Mouse (Mus musculus): ENCODE measurements at regions not wholly inside any gene's neighbourhood (a gene's known extent, or its start where the extent isn't known, plus 50 kb on each side); places are given as distances from the start of the nearest gene placed in this dataset.

GRCm38 (mm10) chr12:25250881-25251280 is 153.9 kb upstream of the Id2 start:
- no peak overlapping the region for H3K4me3 ChIP-seq (replicated peaks; ENCODE audit: low read length)
- H3K27me3 ChIP-seq (ENCODE audit: insufficient read depth, low read length) = 0 out of 2 replicates have a peak, but pooled peaks cover 2% of the 10 kb centered on the region
- H3K36me3 ChIP-seq (ENCODE audit: insufficient read depth, low read length) = no peaks in the 10 kb centered on the region
- H3K4me1 ChIP-seq (replicated peaks; ENCODE audit: low read depth, low read length) = peaks cover 16% of the 10 kb centered on the region
- no peaks in the 10 kb centered on the region for H3K9me3 ChIP-seq (ENCODE audit: low read length)
- TF ChIP-seq POU5F1 (IDR thresholded peaks at IDR 0.05; ENCODE audit: borderline replicate concordance, low read length) (no peak), NANOG (IDR thresholded peaks at IDR 0.05; ENCODE audit: borderline replicate concordance, low read length) (no peak), CTCF (conservative IDR thresholded peaks at IDR 0.05; ENCODE audit: low read length) (no peak)

GRCm38 (mm10) chr12:25248681-25249366 is 151.9 kb upstream of the Id2 start:
- Histone ChIP-seq H3K4me1 (replicated peaks; ENCODE audit: low read depth, low read length) (peaks cover 16% of the 10 kb centered on the region), H3K4me3 (replicated peaks; ENCODE audit: low read length) (no peak overlapping the region), H3K36me3 (ENCODE audit: insufficient read depth, low read length) (no peaks in the 10 kb centered on the region), H3K27me3 (ENCODE audit: insufficient read depth, low read length) (0 out of 2 replicates have a peak, but pooled peaks cover 2% of the 10 kb centered on the region), H3K9me3 (ENCODE audit: low read length) (no peaks in the 10 kb centered on the region)
- TF ChIP-seq CTCF (conservative IDR thresholded peaks at IDR 0.05; ENCODE audit: low read length) (no peak), POU5F1 (IDR thresholded peaks at IDR 0.05; ENCODE audit: borderline replicate concordance, low read length) (no peak), NANOG (IDR thresholded peaks at IDR 0.05; ENCODE audit: borderline replicate concordance, low read length) (no peak)

GRCm38 (mm10) chr12:25246566-25246965 is 149.6 kb upstream of the Id2 start:
- H3K36me3 ChIP-seq (ENCODE audit: insufficient read depth, low read length) = no peaks in the 10 kb centered on the region
- TF ChIP-seq CTCF (conservative IDR thresholded peaks at IDR 0.05; ENCODE audit: low read length) (no peak), NANOG (IDR thresholded peaks at IDR 0.05; ENCODE audit: borderline replicate concordance, low read length) (no peak), POU5F1 (IDR thresholded peaks at IDR 0.05; ENCODE audit: borderline replicate concordance, low read length) (no peak)

GRCm38 (mm10) chr12:25245661-25246060 is 148.7 kb upstream of the Id2 start:
- TF ChIP-seq POU5F1 (IDR thresholded peaks at IDR 0.05; ENCODE audit: borderline replicate concordance, low read length) = no peak
- TF ChIP-seq NANOG (IDR thresholded peaks at IDR 0.05; ENCODE audit: borderline replicate concordance, low read length) = no peak
- no peak for TF ChIP-seq CTCF (conservative IDR thresholded peaks at IDR 0.05; ENCODE audit: low read length)
- Histone ChIP-seq H3K4me3 (replicated peaks; ENCODE audit: low read length) (no peak overlapping the region), H3K9me3 (ENCODE audit: low read length) (no peaks in the 10 kb centered on the region), H3K36me3 (ENCODE audit: insufficient read depth, low read length) (no peaks in the 10 kb centered on the region), H3K27me3 (ENCODE audit: insufficient read depth, low read length) (peaks cover 5% of the 10 kb centered on the region), H3K4me1 (replicated peaks; ENCODE audit: low read depth, low read length) (peaks cover 4% of the 10 kb centered on the region)

More at GRCm38 (mm10) chr12:25246566-25246965, 149.6 kb upstream of the Id2 start:
- 0 out of 2 replicates have a peak, but pooled peaks cover 2% of the 10 kb centered on the region for H3K27me3 ChIP-seq (ENCODE audit: insufficient read depth, low read length)
- no peaks in the 10 kb centered on the region for H3K9me3 ChIP-seq (ENCODE audit: low read length)
- peaks cover 12% of the 10 kb centered on the region for H3K4me1 ChIP-seq (replicated peaks; ENCODE audit: low read depth, low read length)
- H3K4me3 ChIP-seq (replicated peaks; ENCODE audit: low read length) = no peak overlapping the region

GRCm38 (mm10) chr12:25245251-25245650 is 148.3 kb upstream of the Id2 start:
- no peaks in the 10 kb centered on the region for H3K9me3 ChIP-seq (ENCODE audit: low read length)
- TF ChIP-seq POU5F1 (IDR thresholded peaks at IDR 0.05; ENCODE audit: borderline replicate concordance, low read length) = no peak
- no peak for TF ChIP-seq NANOG (IDR thresholded peaks at IDR 0.05; ENCODE audit: borderline replicate concordance, low read length)
- no peak for TF ChIP-seq CTCF (conservative IDR thresholded peaks at IDR 0.05; ENCODE audit: low read length)
- no peaks in the 10 kb centered on the region for H3K36me3 ChIP-seq (ENCODE audit: insufficient read depth, low read length)
- H3K4me1 ChIP-seq (replicated peaks; ENCODE audit: low read depth, low read length) = 0 out of 2 replicates have a peak, but pooled peaks cover under 1% of the 10 kb centered on the region
- H3K4me3 ChIP-seq (replicated peaks; ENCODE audit: low read length) = no peak overlapping the region
- peaks cover 9% of the 10 kb centered on the region for H3K27me3 ChIP-seq (ENCODE audit: insufficient read depth, low read length)

GRCm38 (mm10) chr12:25244666-25245065 is 147.7 kb upstream of the Id2 start:
- Histone ChIP-seq H3K27me3 (ENCODE audit: insufficient read depth, low read length) (peaks cover 14% of the 10 kb centered on the region), H3K9me3 (ENCODE audit: low read length) (no peaks in the 10 kb centered on the region), H3K36me3 (ENCODE audit: insufficient read depth, low read length) (no peaks in the 10 kb centered on the region), H3K4me3 (replicated peaks; ENCODE audit: low read length) (no peak overlapping the region), H3K4me1 (replicated peaks; ENCODE audit: low read depth, low read length) (no peaks in the 10 kb centered on the region)
- TF ChIP-seq CTCF (conservative IDR thresholded peaks at IDR 0.05; ENCODE audit: low read length) (no peak), POU5F1 (IDR thresholded peaks at IDR 0.05; ENCODE audit: borderline replicate concordance, low read length) (no peak), NANOG (IDR thresholded peaks at IDR 0.05; ENCODE audit: borderline replicate concordance, low read length) (no peak)

GRCm38 (mm10) chr12:25243901-25244300 is 147.0 kb upstream of the Id2 start:
- Histone ChIP-seq H3K4me1 (replicated peaks; ENCODE audit: low read depth, low read length) (no peaks in the 10 kb centered on the region), H3K36me3 (ENCODE audit: insufficient read depth, low read length) (no peaks in the 10 kb centered on the region), H3K9me3 (ENCODE audit: low read length) (no peaks in the 10 kb centered on the region), H3K4me3 (replicated peaks; ENCODE audit: low read length) (no peak overlapping the region), H3K27me3 (ENCODE audit: insufficient read depth, low read length) (peaks cover 18% of the 10 kb centered on the region)
- no peak for TF ChIP-seq NANOG (IDR thresholded peaks at IDR 0.05; ENCODE audit: borderline replicate concordance, low read length)
- no peak for TF ChIP-seq CTCF (conservative IDR thresholded peaks at IDR 0.05; ENCODE audit: low read length)
- no peak for TF ChIP-seq POU5F1 (IDR thresholded peaks at IDR 0.05; ENCODE audit: borderline replicate concordance, low read length)

GRCm38 (mm10) chr12:25242369-25242768 is 145.4 kb upstream of the Id2 start:
- Histone ChIP-seq H3K27me3 (ENCODE audit: insufficient read depth, low read length) (peaks cover 21% of the 10 kb centered on the region), H3K36me3 (ENCODE audit: insufficient read depth, low read length) (no peaks in the 10 kb centered on the region), H3K4me1 (replicated peaks; ENCODE audit: low read depth, low read length) (no peaks in the 10 kb centered on the region), H3K9me3 (ENCODE audit: low read length) (no peaks in the 10 kb centered on the region), H3K4me3 (replicated peaks; ENCODE audit: low read length) (no peak overlapping the region)
- TF ChIP-seq POU5F1 (IDR thresholded peaks at IDR 0.05; ENCODE audit: borderline replicate concordance, low read length) (no peak), CTCF (conservative IDR thresholded peaks at IDR 0.05; ENCODE audit: low read length) (no peak), NANOG (IDR thresholded peaks at IDR 0.05; ENCODE audit: borderline replicate concordance, low read length) (no peak)
